Mouse (Mus musculus): ENCODE measurements at regions not wholly inside any gene's neighbourhood (a gene's known extent, or its start where the extent isn't known, plus 50 kb on each side); places are given as distances from the start of the nearest gene placed in this dataset.
"Not testable (repeated sequence)": the region's sequence is repeated elsewhere in the genome, so short reads cannot be mapped to it uniquely, and the experiment has no call there.

GRCm38 (mm10) chr9:82484341-82484740 lies 345.0 kb upstream of the Irak1bp1 start:
- DNase-seq (ENCODE audit: low read depth, low spot score), result no peak

- no peak for DNase-seq (ENCODE audit: low read depth, low spot score)
These were observed 335.9 kb upstream of the Irak1bp1 start for GRCm38 (mm10) chr9:82493440-82493839.

- no peak for DNase-seq (ENCODE audit: low read depth, low spot score)
These were observed 319.3 kb upstream of the Irak1bp1 start for GRCm38 (mm10) chr9:82510014-82510413.

- no peak for DNase-seq (ENCODE audit: low read depth, low spot score)
These were observed 310.3 kb upstream of the Irak1bp1 start for GRCm38 (mm10) chr9:82518993-82519392.

GRCm38 (mm10) chr9:82527867-82528385 lies 301.4 kb upstream of the Irak1bp1 start:
- DNase-seq (ENCODE audit: low read depth, low spot score), result no peak

- DNase-seq (ENCODE audit: low read depth, low spot score), result no peak
These were observed 276.6 kb upstream of the Irak1bp1 start for GRCm38 (mm10) chr9:82552726-82553125.

- peak; percentile 29 for DNase-seq (ENCODE audit: low read depth, low spot score)
These were observed 276.1 kb upstream of the Irak1bp1 start for GRCm38 (mm10) chr9:82553213-82553612.

- no peak for DNase-seq (ENCODE audit: low read depth, low spot score)
These were observed 266.5 kb upstream of the Irak1bp1 start for GRCm38 (mm10) chr9:82562551-82563465.

- DNase-seq (ENCODE audit: low read depth, low spot score), result no peak
These were observed 247.8 kb upstream of the Irak1bp1 start for GRCm38 (mm10) chr9:82581373-82582018.

GRCm38 (mm10) chr9:82609111-82609510 lies 220.2 kb upstream of the Irak1bp1 start:
- no peak for DNase-seq (ENCODE audit: low read depth, low spot score)

- no peak for DNase-seq (ENCODE audit: low read depth, low spot score)
These were observed 219.4 kb upstream of the Irak1bp1 start for GRCm38 (mm10) chr9:82609946-82610345.

- no peak for DNase-seq (ENCODE audit: low read depth, low spot score)
These were observed 216.8 kb upstream of the Irak1bp1 start for GRCm38 (mm10) chr9:82612526-82612925.

- no peak for DNase-seq (ENCODE audit: low read depth, low spot score)
These were observed 196.9 kb upstream of the Irak1bp1 start for GRCm38 (mm10) chr9:82632411-82632810.

GRCm38 (mm10) chr9:82640277-82640676 lies 189.1 kb upstream of the Irak1bp1 start:
- DNase-seq (ENCODE audit: low read depth, low spot score), result no peak

- DNase-seq (ENCODE audit: low read depth, low spot score), result no peak
These were observed 185.4 kb upstream of the Irak1bp1 start for GRCm38 (mm10) chr9:82643900-82644299.

GRCm38 (mm10) chr9:82655511-82655910 lies 173.8 kb upstream of the Irak1bp1 start:
- not testable (repeated sequence) for DNase-seq (ENCODE audit: low read depth, low spot score)

- DNase-seq (ENCODE audit: low read depth, low spot score), result no peak
These were observed 147.1 kb upstream of the Irak1bp1 start for GRCm38 (mm10) chr9:82682196-82682595.

GRCm38 (mm10) chr9:82709411-82709983 lies 119.8 kb upstream of the Irak1bp1 start:
- no peak for DNase-seq (ENCODE audit: low read depth, low spot score)

GRCm38 (mm10) chr9:82709991-82710593 lies 119.2 kb upstream of the Irak1bp1 start:
- no peak for DNase-seq (ENCODE audit: low read depth, low spot score)

- DNase-seq (ENCODE audit: low read depth, low spot score), result no peak
These were observed 118.3 kb upstream of the Irak1bp1 start for GRCm38 (mm10) chr9:82710945-82711516.
